Mouse (Mus musculus) lung, embryonic 14.5 days (tissue): ENCODE data around the gene Scamp4. TPM values are rescaled to one million over a fixed set of nuclear protein-coding genes. Genes with fewer than 3 reads are reported as not detected.

ENCODE experiments used
- ATAC-seq: fragments of 200-750 bp; cut with Nextera tagmentation; 2 replicates; pipeline ENCODE4 v1.8.0; 2017; ENCODE audit warnings: mild to moderate bottlenecking, moderate TSS enrichment, moderate library complexity; ENCODE audit not compliant: insufficient read depth
- DNase-seq: peaks from one replicate; pipeline ENCODE4 v3.0.0-alpha.2; 2015
- H3K27ac ChIP-seq: fragments of 300-500 bp; sonication (generic); 2 replicates; pipeline ENCODE4 v1.5.1; 2014; ENCODE audit warnings: low read depth, mild to moderate bottlenecking, moderate library complexity
- H3K27me3 ChIP-seq: fragments of 300-500 bp; sonication (generic); 2 replicates; pipeline ENCODE4 v1.6.1; 2014; ENCODE audit warnings: low read length, control low read depth; ENCODE audit not compliant: insufficient read depth
- H3K36me3 ChIP-seq: fragments of 300-500 bp; sonication (generic); 2 replicates; pipeline ENCODE4 v1.6.1; 2014; ENCODE audit warnings: control low read depth; ENCODE audit not compliant: insufficient read depth
- H3K4me1 ChIP-seq: fragments of 300-500 bp; sonication (generic); 2 replicates; pipeline ENCODE4 v1.6.1; 2014; ENCODE audit warnings: antibody characterized with exemption, control low read depth; ENCODE audit not compliant: insufficient read depth
- H3K4me2 ChIP-seq: fragments of 300-500 bp; sonication (generic); 2 replicates; pipeline ENCODE4 v1.6.1; 2014; ENCODE audit warnings: mild to moderate bottlenecking
- H3K4me3 ChIP-seq: fragments of 300-500 bp; sonication (generic); 2 replicates; pipeline ENCODE4 v1.5.1; 2014; ENCODE audit warnings: low read depth, low read length
- H3K9ac ChIP-seq: fragments of 300-500 bp; sonication (generic); 2 replicates; pipeline ENCODE4 v1.6.1; 2014
- H3K9me3 ChIP-seq: fragments of 300-500 bp; sonication (generic); 2 replicates; pipeline ENCODE4 v1.6.1; 2016; ENCODE audit warnings: low read depth, low read length, control low read depth
- CTCF ChIP-seq: IDR thresholded peaks from 2 replicates; pipeline ENCODE4 v1.5.1; 2016; ENCODE audit warnings: antibody characterized with exemption, low read depth
- WGBS: fragments of 180-500 bp; shearing (Covaris S2); extraction: QIAGEN DNeasy Blood & Tissue Kit; methylation state at CpG from one replicate; pipeline ENCODE4 v1.1.7; 2014; 5-methylcytosine and 5-hydroxymethylcytosine counted together
- polyA plus RNA-seq: library from polyadenylated mRNA; unstranded; fragments of >200 nt; fragmentation: Nextera tagmentation; extraction: Ambion mirVana; gene quantifications from 2 replicates; pipeline ENCODE4 v1.2.1, GENCODE M21; 2014

The Scamp4 gene
- polyA plus RNA-seq, 1 experiment from 2014 or later, result 92.8 TPM

- H3K4me3 ChIP-seq, result peak overlapping the region; percentile 87
- peak overlapping the region; percentile 95 for H3K27ac ChIP-seq
- peak; percentile 93 for TF ChIP-seq CTCF
- H3K4me2 ChIP-seq, result peak overlapping the region; percentile 76
- no peaks in the 10 kb centered on the region for H3K27me3 ChIP-seq
- peak overlapping the region; percentile 43 for H3K9ac ChIP-seq
- H3K36me3 ChIP-seq, result peaks cover 9% of the 10 kb centered on the region
- ATAC-seq, result peak; percentile 66
- H3K4me1 ChIP-seq, result peaks cover 15% of the 10 kb centered on the region
- under 1% methylated on average over 29 of the region's 29 CpGs for WGBS
- no peaks in the 10 kb centered on the region for H3K9me3 ChIP-seq
- peak; percentile 90 for DNase-seq
Observed at GRCm38 (mm10) chr10:80578131-80578750, 24.4 kb upstream of the Scamp4 start.

GRCm38 (mm10) chr10:80578911-80579310 is 23.8 kb upstream of the Scamp4 start:
- peak overlapping the region; percentile 87 for H3K4me3 ChIP-seq
- 9% methylated on average over 8 of the region's 8 CpGs for WGBS

DNA sequence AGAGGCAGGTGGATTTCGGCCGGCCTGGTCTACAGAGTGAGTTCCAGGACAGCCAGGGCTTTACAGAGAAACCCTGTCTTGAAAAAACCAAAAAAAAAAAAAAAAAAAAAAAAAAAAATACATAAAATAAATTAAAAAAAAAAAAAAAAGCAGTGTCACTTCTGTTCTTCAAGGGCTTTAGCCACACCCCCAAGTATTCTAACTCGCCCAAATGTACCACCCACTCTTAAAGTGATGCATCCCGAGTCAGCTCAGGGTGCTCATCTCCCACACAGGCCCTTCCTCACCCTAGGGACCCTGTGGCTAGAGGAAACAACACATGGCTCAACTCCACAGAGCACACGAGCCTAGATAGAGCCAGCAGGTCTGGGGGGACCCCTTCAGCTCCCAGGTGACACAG is 19.6 kb upstream of the Scamp4 start:
- no peaks in the 10 kb centered on the region for H3K9me3 ChIP-seq
- TF ChIP-seq CTCF, result no peak
- ATAC-seq (no peak), DNase-seq (no peak)
- H3K27me3 ChIP-seq, result no peaks in the 10 kb centered on the region
- no peak overlapping the region for H3K4me3 ChIP-seq
- H3K27ac ChIP-seq, result no peak overlapping the region
- 85% methylated on average over 5 of the region's 5 CpGs for WGBS
- H3K36me3 ChIP-seq, result peaks cover 40% of the 10 kb centered on the region
- no peak overlapping the region for H3K9ac ChIP-seq
- H3K4me2 ChIP-seq, result no peak overlapping the region
- 0 out of 2 replicates have a peak, but pooled peaks cover 3% of the 10 kb centered on the region for H3K4me1 ChIP-seq

More at GRCm38 (mm10) chr10:80578911-80579310, 23.8 kb upstream of the Scamp4 start:
- peaks cover 16% of the 10 kb centered on the region for H3K36me3 ChIP-seq
- TF ChIP-seq CTCF, result peak; percentile 67
- no peaks in the 10 kb centered on the region for H3K9me3 ChIP-seq
- ATAC-seq (no peak), DNase-seq (peak; percentile 78)
- H3K9ac ChIP-seq, result peak overlapping the region; percentile 43
- peaks cover 12% of the 10 kb centered on the region for H3K4me1 ChIP-seq
- H3K27me3 ChIP-seq, result no peaks in the 10 kb centered on the region
- peak overlapping the region; percentile 95; the same call in 1 of the 2 replicates for H3K27ac ChIP-seq
- H3K4me2 ChIP-seq, result peak overlapping the region; percentile 76

DNA sequence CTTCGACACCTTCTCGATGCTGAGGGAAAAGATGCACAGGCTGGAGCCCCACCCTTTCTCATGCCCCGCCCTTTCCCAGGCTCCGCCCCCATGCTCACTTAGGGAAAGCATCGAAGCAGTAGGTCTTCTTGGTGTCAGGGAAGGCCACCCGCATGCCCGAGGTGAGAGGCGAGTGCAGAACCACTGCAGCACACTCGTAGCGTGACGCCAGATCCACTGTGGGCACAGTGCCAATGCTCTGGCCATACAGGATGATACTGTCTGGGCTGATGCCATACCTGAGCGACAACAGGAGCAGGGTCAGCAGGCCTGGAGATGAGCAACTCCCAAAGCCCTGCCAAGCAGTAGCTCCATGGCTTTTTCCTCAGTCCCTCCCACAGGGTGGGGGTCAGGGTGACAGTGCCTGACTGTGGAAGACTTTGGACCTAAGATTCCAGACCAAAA is 18.6 kb upstream of the Scamp4 start:
- no peak overlapping the region for H3K27ac ChIP-seq
- no peaks in the 10 kb centered on the region for H3K27me3 ChIP-seq
- TF ChIP-seq CTCF, result no peak
- WGBS, result 51% methylated on average over 12 of the region's 12 CpGs
- no peak overlapping the region for H3K4me2 ChIP-seq
- H3K4me3 ChIP-seq, result no peak overlapping the region
- H3K36me3 ChIP-seq, result peaks cover 40% of the 10 kb centered on the region
- ATAC-seq (no peak), DNase-seq (no peak)
- H3K4me1 ChIP-seq, result peaks cover 2% of the 10 kb centered on the region; the same call in 1 of the 2 replicates
- H3K9me3 ChIP-seq, result no peaks in the 10 kb centered on the region
- H3K9ac ChIP-seq, result no peak overlapping the region

DNA sequence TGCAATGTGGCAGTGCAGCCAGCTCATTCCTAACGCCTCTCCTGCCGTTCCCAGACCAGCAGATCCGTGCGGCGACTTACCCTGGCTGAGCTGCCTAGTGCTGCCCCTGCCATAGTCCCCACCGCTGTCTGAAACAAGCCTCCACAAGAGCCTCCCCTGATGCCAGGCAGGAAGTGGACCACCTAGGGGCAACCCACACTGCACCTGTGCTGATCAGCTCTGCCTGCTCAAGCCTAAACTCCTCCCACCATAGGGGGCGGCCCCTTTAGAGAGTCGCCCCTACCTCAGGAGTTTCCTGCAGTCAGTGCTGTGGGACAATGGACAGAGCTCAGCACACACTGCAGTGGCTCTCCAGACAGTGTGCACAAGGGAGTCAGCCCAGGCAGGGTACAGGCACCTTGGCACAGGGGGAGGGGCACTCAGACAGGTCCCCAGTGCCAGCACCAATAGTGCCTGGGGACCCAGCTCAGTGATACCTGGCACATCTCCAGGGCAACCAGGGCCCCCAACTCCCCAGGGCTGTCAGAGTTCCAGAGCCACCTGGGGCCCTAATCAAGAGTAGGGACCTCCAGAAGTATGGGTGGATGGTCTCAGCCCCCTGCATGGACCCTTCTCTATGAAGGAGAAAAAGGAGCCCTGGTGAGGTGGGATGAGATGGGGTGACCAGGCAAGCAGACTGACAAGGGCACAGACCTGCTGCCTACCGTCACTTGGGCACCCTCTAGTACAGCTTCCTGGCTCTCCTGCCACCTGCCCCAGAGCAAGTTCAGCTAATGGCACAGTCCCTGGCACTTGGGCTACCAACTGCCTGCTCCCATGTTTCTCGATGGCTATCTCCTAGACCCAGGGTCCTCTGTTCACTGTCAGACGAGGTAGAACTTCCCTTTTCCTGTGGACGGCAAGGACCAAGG is 17.8 kb upstream of the Scamp4 start:
- TF ChIP-seq CTCF, result no peak
- 68% methylated on average over 12 of the region's 12 CpGs for WGBS
- no peak overlapping the region for H3K27ac ChIP-seq
- H3K4me1 ChIP-seq, result peaks cover 5% of the 10 kb centered on the region; the same call in 1 of the 2 replicates
- no peaks in the 10 kb centered on the region for H3K27me3 ChIP-seq
- H3K9me3 ChIP-seq, result no peaks in the 10 kb centered on the region
- H3K36me3 ChIP-seq, result peaks cover 40% of the 10 kb centered on the region
- no peak overlapping the region for H3K9ac ChIP-seq
- peak overlapping the region; percentile 9; the same call in 1 of the 2 replicates for H3K4me3 ChIP-seq
- no peak for DNase-seq
- no peak for ATAC-seq
- H3K4me2 ChIP-seq, result peak overlapping the region; percentile 49

DNA sequence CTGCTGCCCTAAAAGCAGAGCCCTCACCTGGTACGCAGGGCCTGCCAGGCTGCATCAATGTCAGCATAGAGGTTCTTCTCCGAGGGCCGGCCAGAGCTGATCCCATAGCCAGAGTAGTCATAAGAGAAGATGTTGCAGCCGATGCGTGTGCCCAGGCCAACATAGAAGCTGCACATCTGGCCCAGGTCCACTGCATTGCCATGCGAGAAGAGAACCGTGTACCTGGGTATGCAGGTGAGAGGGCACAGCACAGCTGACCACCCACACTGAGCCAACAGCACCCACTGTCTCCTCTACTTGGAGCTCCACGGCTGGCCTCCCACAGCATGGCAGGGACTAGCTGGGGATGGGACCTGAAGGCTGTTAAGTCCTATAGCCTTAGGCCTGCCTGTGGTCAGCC is 17.1 kb upstream of the Scamp4 start:
- Histone ChIP-seq H3K9me3 (no peaks in the 10 kb centered on the region), H3K4me3 (peak overlapping the region; percentile 9; the same call in 1 of the 2 replicates), H3K4me2 (peak overlapping the region; percentile 49), H3K27me3 (no peaks in the 10 kb centered on the region), H3K4me1 (peaks cover 5% of the 10 kb centered on the region; the same call in 1 of the 2 replicates), H3K27ac (no peak overlapping the region), H3K36me3 (peaks cover 40% of the 10 kb centered on the region), H3K9ac (no peak overlapping the region)
- no peak for ATAC-seq
- no peak for TF ChIP-seq CTCF
- DNase-seq, result no peak
- 90% methylated on average over 8 of the region's 8 CpGs for WGBS
